ENCODE assay signal across 12 mouse cellular contexts in genomic region chr14:55511037-55511436, GRCm38 (mm10). TPM values are rescaled to one million over a fixed set of nuclear protein-coding genes. Genes with fewer than 3 reads are reported as not detected.
A peak's percentile ranks its signal among the peaks of the same experiment; 100 is the strongest.
DNase-seq lines count a peak whose midpoint lies in the region; ATAC-seq and TF ChIP-seq lines count a peak whose summit lies in the region.
"Had no signal": no experiment of that assay in that cellular context is flagged by ENCODE, and none has a peak within 500 bp of the region (broad histone marks: within the 10 kb centered on the region; RNA-seq: fewer than 3 reads in every experiment).

No protein-coding gene starts in this region.

- H3K36me3 ChIP-seq in heart, embryonic 14.5 days (ENCODE audit: control insufficient read depth, insufficient read depth, low read length): no peaks in the 10 kb centered on the region
- peaks cover 3% of the 10 kb centered on the region; the same call in 1 of the 2 replicates for H3K36me3 ChIP-seq in hindbrain, embryonic 15.5 days
- peaks cover 20% of the 10 kb centered on the region for H3K36me3 ChIP-seq in neural tube, embryonic 13.5 days

- peak overlapping the region; percentile 27; the same call in 1 of the 2 replicates for H3K4me2 ChIP-seq in heart, embryonic 14.5 days (ENCODE audit: low read length)
- H3K4me2 ChIP-seq in hindbrain, embryonic 15.5 days: peak overlapping the region; percentile 7; the same call in 1 of the 2 replicates
- H3K4me2 ChIP-seq in neural tube, embryonic 13.5 days: no peak overlapping the region

- no peak for ATAC-seq in heart, embryonic 14.5 days (ENCODE audit: insufficient number of reproducible peaks, insufficient read depth, low FRiP score, low read depth)
- peak; percentile 43 for ATAC-seq in hindbrain, embryonic 15.5 days (ENCODE audit: low FRiP score, low read depth)
- peak; percentile 49; the same call in 1 of the 2 replicates for ATAC-seq in neural tube, embryonic 13.5 days (ENCODE audit: low read depth)
- ATAC-seq in activated CD4-positive, CD25-positive, alpha-beta regulatory T cell, adult 4 months: no peak
- ATAC-seq: CD4-positive, CD25-positive, alpha-beta regulatory T cell, adult 4 months had no signal

- no peak for TF ChIP-seq POLR2A in brain, embryonic 14.5 days (IDR thresholded peaks at IDR 0.05; ENCODE audit: borderline replicate concordance, extremely low read depth, insufficient read depth, insufficient read length, poor library complexity, severe bottlenecking)

- H3K9me3 ChIP-seq in heart, embryonic 14.5 days (ENCODE audit: control insufficient read depth, low read length): no peaks in the 10 kb centered on the region
- H3K9me3 ChIP-seq in hindbrain, embryonic 15.5 days: no peaks in the 10 kb centered on the region
- H3K9me3 ChIP-seq in neural tube, embryonic 13.5 days: no peaks in the 10 kb centered on the region

- H3K9ac ChIP-seq in heart, embryonic 14.5 days (ENCODE audit: low read length): no peak overlapping the region
- H3K9ac ChIP-seq in hindbrain, embryonic 15.5 days: no peak overlapping the region
- H3K9ac ChIP-seq in neural tube, embryonic 13.5 days: 0 out of 2 replicates have a peak overlapping the region, but pooled peaks have one; percentile 41

- no peak overlapping the region for H3K4me3 ChIP-seq in heart, embryonic 14.5 days (ENCODE audit: control insufficient read depth in 1 of 2, insufficient read depth in 1 of 2, low read depth in 1 of 2, low read length in 2 of 2)
- H3K4me3 ChIP-seq in hindbrain, embryonic 15.5 days: no peak overlapping the region
- H3K4me3 ChIP-seq in neural tube, embryonic 13.5 days: no peak overlapping the region

- TF ChIP-seq CTCF in brain, embryonic 14.5 days (IDR thresholded peaks at IDR 0.05; ENCODE audit: borderline replicate concordance, extremely low read depth, insufficient read depth, insufficient read length): no peak

- WGBS in heart, embryonic 14.5 days: 29% methylated on average over 7 of the region's 7 CpGs
- 43% methylated on average over 7 of the region's 7 CpGs for WGBS in hindbrain, embryonic 15.5 days
- WGBS in neural tube, embryonic 13.5 days: 59% methylated on average over 7 of the region's 7 CpGs

- H3K27ac ChIP-seq in heart, embryonic 14.5 days (replicated peaks in 1 of 2; ENCODE audit: control insufficient read depth in 1 of 2, insufficient read depth in 1 of 2, low read depth in 2 of 2, low read length in 2 of 2): no peak overlapping the region
- no peak overlapping the region for H3K27ac ChIP-seq in hindbrain, embryonic 15.5 days (replicated peaks)
- H3K27ac ChIP-seq in neural tube, embryonic 13.5 days (replicated peaks): no peak overlapping the region

- peaks cover 26% of the 10 kb centered on the region for H3K27me3 ChIP-seq in heart, embryonic 14.5 days (ENCODE audit: control insufficient read depth, insufficient read depth, low read length)
- no peaks in the 10 kb centered on the region for H3K27me3 ChIP-seq in hindbrain, embryonic 15.5 days
- H3K27me3 ChIP-seq in neural tube, embryonic 13.5 days: no peaks in the 10 kb centered on the region

- no peak for DNase-seq in heart, postnatal 36 days
- DNase-seq in brain, embryonic 14.5 days (ENCODE audit: low read depth): peak; percentile 32
- no peak for DNase-seq in cerebellum, postnatal 25 days
- no peak for DNase-seq in gastrocnemius, adult 8-10 months (ENCODE audit: low spot score in 2 of 2)
- DNase-seq: cerebellum, adult 11 months; gastrocnemius, postnatal 10 days; lung, postnatal 4 days had no signal

- intact Hi-C loops in heart, postnatal 36 days (cut with DNase I): no loop called here

- H3K4me1 ChIP-seq in heart, embryonic 14.5 days (ENCODE audit: control insufficient read depth in 2 of 2, insufficient read depth in 2 of 2, low read length in 2 of 2): peaks cover 6 to 9% of the 10 kb centered on the region in 2 experiments; a peak in 3 of 4 replicates
- peaks cover 16% of the 10 kb centered on the region for H3K4me1 ChIP-seq in hindbrain, embryonic 15.5 days (replicated peaks)
- H3K4me1 ChIP-seq in neural tube, embryonic 13.5 days (replicated peaks): peaks cover 14% of the 10 kb centered on the region; the same call in 1 of the 2 replicates

RNA-seq across cellular contexts. Expression of gene Cpne6, which starts 0.8 kb away (rescaled TPM):
- polyA plus RNA-seq in heart, embryonic 14.5 days (2014; fragmentation: Nextera tagmentation; extraction: Ambion mirVana): 0.12 and 0.36 TPM in 2 replicates
- total RNA-seq in heart, postnatal 36 days (2021): not detected
- polyA plus RNA-seq in brain, embryonic 14.5 days (2012; rRNA removed): 6.7 and 9.5 TPM in 2 replicates
- polyA plus RNA-seq in hindbrain, embryonic 15.5 days (2015; fragmentation: Nextera tagmentation; extraction: Ambion mirVana): 6.4 and 9.9 TPM in 2 replicates
- polyA plus RNA-seq in neural tube, embryonic 13.5 days (2015; fragmentation: Nextera tagmentation; extraction: Ambion mirVana): 5.7 and 10.1 TPM in 2 replicates
- polyA plus RNA-seq in activated CD4-positive, CD25-positive, alpha-beta regulatory T cell, adult 4 months (2017; shearing (Covaris generic)): not detected
- total RNA-seq in gastrocnemius, adult 8-10 months (2022): not detected
- polyA plus RNA-seq: CD4-positive, CD25-positive, alpha-beta regulatory T cell, adult 4 months had no signal

RNA-seq across cellular contexts. Expression of gene Nrl, which starts 13.7 kb away (rescaled TPM):
- not detected in 2 replicates for polyA plus RNA-seq in heart, embryonic 14.5 days (2014; fragmentation: Nextera tagmentation; extraction: Ambion mirVana)
- not detected for total RNA-seq in heart, postnatal 36 days (2021)
- polyA plus RNA-seq in brain, embryonic 14.5 days (2012; rRNA removed): 0.56 and 0.69 TPM in 2 replicates
- polyA plus RNA-seq in hindbrain, embryonic 15.5 days (2015; fragmentation: Nextera tagmentation; extraction: Ambion mirVana): 0.10 and 0.22 TPM in 2 replicates
- polyA plus RNA-seq in neural tube, embryonic 13.5 days (2015; fragmentation: Nextera tagmentation; extraction: Ambion mirVana): 0.07 TPM in 1 of 2 replicates, not detected in the other
- under 1 TPM in 1 of 2 experiments, not detected in 1; 0.07 TPM for polyA plus RNA-seq in activated CD4-positive, CD25-positive, alpha-beta regulatory T cell, adult 4 months (2017; shearing (Covaris generic))
- not detected for total RNA-seq in gastrocnemius, adult 8-10 months (2022)
- total RNA-seq: gastrocnemius, postnatal 10 days had no signal

RNA-seq across cellular contexts. Expression of gene Carmil3, which starts 20.6 kb away (rescaled TPM):
- 1.6 and 2.9 TPM in 2 replicates for polyA plus RNA-seq in heart, embryonic 14.5 days (2014; fragmentation: Nextera tagmentation; extraction: Ambion mirVana)
- 1 to 10 TPM; 3.1 to 3.2 TPM for total RNA-seq in heart, postnatal 36 days (2021)
- polyA plus RNA-seq in brain, embryonic 14.5 days (2012; rRNA removed): 178 and 292 TPM in 2 replicates
- 26.3 and 30.5 TPM in 2 replicates for polyA plus RNA-seq in hindbrain, embryonic 15.5 days (2015; fragmentation: Nextera tagmentation; extraction: Ambion mirVana)
- polyA plus RNA-seq in neural tube, embryonic 13.5 days (2015; fragmentation: Nextera tagmentation; extraction: Ambion mirVana): 19.6 and 21.7 TPM in 2 replicates
- polyA plus RNA-seq in activated CD4-positive, CD25-positive, alpha-beta regulatory T cell, adult 4 months (2017; shearing (Covaris generic)): not detected
- total RNA-seq in gastrocnemius, adult 8-10 months (2022): under 1 TPM; 0.38 to 0.40 (median 0.39) TPM
- polyA plus RNA-seq: CD4-positive, CD25-positive, alpha-beta regulatory T cell, adult 4 months had no signal

RNA-seq across cellular contexts. Expression of gene Pck2, which starts 29.0 kb away (rescaled TPM):
- polyA plus RNA-seq in heart, embryonic 14.5 days (2014; fragmentation: Nextera tagmentation; extraction: Ambion mirVana): 35.1 TPM in 2 replicates
- 10 to 100 TPM; 12.9 to 13.2 TPM for total RNA-seq in heart, postnatal 36 days (2021)
- polyA plus RNA-seq in brain, embryonic 14.5 days (2012; rRNA removed): 21.5 and 23.2 TPM in 2 replicates
- polyA plus RNA-seq in hindbrain, embryonic 15.5 days (2015; fragmentation: Nextera tagmentation; extraction: Ambion mirVana): 28.6 and 29.4 TPM in 2 replicates
- 18.7 and 20.3 TPM in 2 replicates for polyA plus RNA-seq in neural tube, embryonic 13.5 days (2015; fragmentation: Nextera tagmentation; extraction: Ambion mirVana)
- 10 to 100 TPM; 23.6 to 33.4 TPM for polyA plus RNA-seq in activated CD4-positive, CD25-positive, alpha-beta regulatory T cell, adult 4 months (2017; shearing (Covaris generic))
- total RNA-seq in gastrocnemius, adult 8-10 months (2022): 1 to 10 TPM; 2.0 to 3.7 (median 2.5) TPM

RNA-seq across cellular contexts. Expression of gene Dhrs4, which starts 32.5 kb away (rescaled TPM):
- polyA plus RNA-seq in heart, embryonic 14.5 days (2014; fragmentation: Nextera tagmentation; extraction: Ambion mirVana): 43.4 and 54.1 TPM in 2 replicates
- total RNA-seq in heart, postnatal 36 days (2021): 100 to 1,000 TPM; 118 to 130 TPM
- polyA plus RNA-seq in brain, embryonic 14.5 days (2012; rRNA removed): 16.0 and 25.6 TPM in 2 replicates
- polyA plus RNA-seq in hindbrain, embryonic 15.5 days (2015; fragmentation: Nextera tagmentation; extraction: Ambion mirVana): 25.2 and 26.3 TPM in 2 replicates
- 26.1 and 31.9 TPM in 2 replicates for polyA plus RNA-seq in neural tube, embryonic 13.5 days (2015; fragmentation: Nextera tagmentation; extraction: Ambion mirVana)
- polyA plus RNA-seq in activated CD4-positive, CD25-positive, alpha-beta regulatory T cell, adult 4 months (2017; shearing (Covaris generic)): 10 to 100 TPM; 39.2 to 42.2 TPM
- total RNA-seq in gastrocnemius, adult 8-10 months (2022): 10 to 100 TPM; 22.2 to 45.2 (median 34.7) TPM

Comparison
In these comparisons a context has a peak if more than half of its experiments do, and no peak if none do; other contexts are left out.
1. ATAC-seq: peak in hindbrain, embryonic 15.5 days (single experiment) and neural tube, embryonic 13.5 days (single experiment); none in heart, embryonic 14.5 days (single experiment) and activated CD4-positive, CD25-positive, alpha-beta regulatory T cell, adult 4 months (single experiment).